Mouse (Mus musculus) embryo, embryonic 11.5 days (tissue): ENCODE results near the gene Hist2h2aa1.
A peak's percentile ranks its signal among the peaks of the same experiment; 100 is the strongest.
"Not testable (repeated sequence)": the region's sequence is repeated elsewhere in the genome, so short reads cannot be mapped to it uniquely, and the experiment has no call there.

ENCODE experiments used
- DNase-seq: peaks from one replicate; pipeline ENCODE4 v3.0.0-alpha.2; 2012; ENCODE audit warnings: low read depth, low spot score

Gene Hist2h2aa1

GRCm38 (mm10) chr3:96277800-96278624, 32.7 kb downstream of the Hist2h2aa1 start:
- peak; percentile 90 for DNase-seq

- DNase-seq, result no peak
Observed at GRCm38 (mm10) chr3:96280660-96281059, 35.4 kb downstream of the Hist2h2aa1 start.

- no peak for DNase-seq
Observed at GRCm38 (mm10) chr3:96284457-96284856, 39.2 kb downstream of the Hist2h2aa1 start.

- DNase-seq, result not testable (repeated sequence)
Observed at GRCm38 (mm10) chr3:96287334-96287733, 42.0 kb downstream of the Hist2h2aa1 start.

- no peak for DNase-seq
Observed at GRCm38 (mm10) chr3:96289201-96289600, 43.9 kb downstream of the Hist2h2aa1 start.

- not testable (repeated sequence) for DNase-seq
Observed at GRCm38 (mm10) chr3:96290727-96291126, 45.4 kb downstream of the Hist2h2aa1 start.

GRCm38 (mm10) chr3:96292641-96293040, 47.3 kb downstream of the Hist2h2aa1 start:
- no peak for DNase-seq

- DNase-seq, result no peak
Observed at GRCm38 (mm10) chr3:96293368-96293767, 48.1 kb downstream of the Hist2h2aa1 start.

- no peak for DNase-seq
Observed at GRCm38 (mm10) chr3:96293787-96294186, 48.5 kb downstream of the Hist2h2aa1 start, which contains the start of gene Fcgr1. Fcgr1 (minus strand) TSS chr3:96293969.
